Mouse (Mus musculus): ENCODE results near the gene Stat6. TPM values are rescaled to one million over a fixed set of nuclear protein-coding genes. Genes with fewer than 3 reads are reported as not detected.
A peak's percentile ranks its signal among the peaks of the same experiment; 100 is the strongest.

Stat6 gene
- total and polyA plus RNA-seq, 2 experiments = 27.7 to 44.7 TPM

DNA sequence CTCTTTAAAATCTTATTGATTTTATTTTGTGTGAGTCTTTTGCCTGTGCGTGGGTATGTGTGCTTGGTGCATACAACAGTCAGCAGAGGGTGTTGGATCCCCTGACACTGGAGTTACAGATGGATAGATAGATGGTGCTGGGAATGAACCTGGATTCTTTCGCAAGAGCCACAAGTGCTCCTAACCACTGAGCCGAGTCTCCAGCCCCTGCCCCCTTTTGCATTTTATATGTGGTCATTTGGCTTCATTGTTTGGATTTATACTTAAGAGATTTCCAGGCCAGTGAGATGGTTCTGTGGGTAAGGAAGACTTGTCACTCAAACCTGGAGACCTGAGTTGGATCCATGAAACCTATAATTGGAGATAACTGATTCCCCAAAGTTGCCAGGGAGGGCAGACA is 37.1 kb downstream of the Stat6 start:
- H3K4me1 ChIP-seq (ENCODE audit: control insufficient read depth, insufficient read depth, low read length) = peaks cover 7% of the 10 kb centered on the region
- no peak for DNase-seq (ENCODE audit: extremely low read depth, low read depth, low spot score)
- H3K4me3 ChIP-seq (ENCODE audit: insufficient read depth, low read depth, low read length) = no peak overlapping the region
- H3K36me3 ChIP-seq (ENCODE audit: control insufficient read depth, insufficient read depth, low read length) = no peaks in the 10 kb centered on the region
- no peaks in the 10 kb centered on the region for H3K27me3 ChIP-seq (ENCODE audit: control insufficient read depth, insufficient read depth, low read length)
- TF ChIP-seq CTCF (IDR thresholded peaks at IDR 0.05; ENCODE audit: low read depth, low read length) (no peak), POLR2A (IDR thresholded peaks at IDR 0.05; ENCODE audit: extremely low read depth, insufficient read depth, low read length) (no peak)
- no peak overlapping the region for H3K9ac ChIP-seq (ENCODE audit: low read depth, low read length)
- 74% methylated on average over 3 of the region's 3 CpGs for WGBS
- H3K27ac ChIP-seq (replicated peaks; ENCODE audit: insufficient read depth, low read depth, low read length) = no peak overlapping the region
- H3K79me2 ChIP-seq (ENCODE audit: control insufficient read depth, insufficient read depth, low read length) = no peaks in the 10 kb centered on the region; the same call in 1 of the 2 replicates

DNA sequence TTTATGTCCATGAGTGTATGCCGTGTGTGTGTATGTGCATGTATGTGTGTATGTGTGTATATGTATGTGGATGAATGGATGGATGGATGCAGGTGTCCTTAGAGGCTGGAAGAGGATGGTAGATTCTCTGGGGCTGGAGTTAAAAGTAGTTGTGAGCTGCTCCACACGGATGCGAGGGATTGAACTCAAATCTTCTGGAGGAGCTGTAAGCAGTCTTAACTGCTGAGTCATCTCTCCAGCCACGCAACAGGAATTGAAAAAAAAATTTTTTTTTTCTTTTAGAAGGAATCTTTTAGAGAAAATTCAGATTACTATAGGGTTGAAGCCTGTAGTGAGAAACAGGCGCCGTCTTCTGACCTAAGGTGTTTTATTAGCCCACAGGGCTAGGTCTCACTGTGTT is 40.1 kb downstream of the Stat6 start:
- Histone ChIP-seq H3K27me3 (ENCODE audit: control insufficient read depth, insufficient read depth, low read length) (no peaks in the 10 kb centered on the region), H3K4me1 (ENCODE audit: control insufficient read depth, insufficient read depth, low read length) (no peaks in the 10 kb centered on the region), H3K9ac (ENCODE audit: low read depth, low read length) (no peak overlapping the region), H3K79me2 (ENCODE audit: control insufficient read depth, insufficient read depth, low read length) (no peaks in the 10 kb centered on the region; the same call in 1 of the 2 replicates), H3K27ac (replicated peaks; ENCODE audit: insufficient read depth, low read depth, low read length) (no peak overlapping the region), H3K4me3 (ENCODE audit: insufficient read depth, low read depth, low read length) (no peak overlapping the region), H3K36me3 (ENCODE audit: control insufficient read depth, insufficient read depth, low read length) (no peaks in the 10 kb centered on the region)
- DNase-seq (ENCODE audit: extremely low read depth, low read depth, low spot score) = no peak
- WGBS = 86% methylated on average over 6 of the region's 6 CpGs
- no peak for TF ChIP-seq CTCF (IDR thresholded peaks at IDR 0.05; ENCODE audit: low read depth, low read length)

DNA sequence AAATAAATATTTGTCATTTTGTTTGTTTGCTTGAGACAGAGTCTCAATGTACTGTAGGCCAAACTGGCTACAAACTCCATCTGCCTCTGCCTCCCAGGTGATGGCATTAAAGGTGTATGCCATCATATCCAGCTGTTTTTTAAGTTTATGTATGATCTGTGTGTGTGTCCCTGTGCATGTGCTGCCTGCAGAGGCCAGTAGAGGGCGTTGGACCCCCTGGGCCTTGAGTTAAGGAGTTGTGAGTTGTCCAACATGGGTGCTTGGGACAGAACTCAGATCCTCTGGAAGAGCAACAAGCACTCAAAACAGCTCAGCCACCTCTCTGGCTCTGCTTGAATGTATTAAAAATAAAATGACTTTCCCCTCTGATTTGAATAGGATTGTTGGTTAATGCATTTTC is 48.3 kb downstream of the Stat6 start:
- Histone ChIP-seq H3K36me3 (ENCODE audit: control insufficient read depth, insufficient read depth, low read length) (peaks cover 3% of the 10 kb centered on the region), H3K27ac (replicated peaks; ENCODE audit: insufficient read depth, low read depth, low read length) (no peak overlapping the region), H3K27me3 (ENCODE audit: control insufficient read depth, insufficient read depth, low read length) (no peaks in the 10 kb centered on the region), H3K9ac (ENCODE audit: low read depth, low read length) (no peak overlapping the region), H3K4me1 (ENCODE audit: control insufficient read depth, insufficient read depth, low read length) (no peaks in the 10 kb centered on the region), H3K4me3 (ENCODE audit: insufficient read depth, low read depth, low read length) (no peak overlapping the region), H3K79me2 (ENCODE audit: control insufficient read depth, insufficient read depth, low read length) (no peaks in the 10 kb centered on the region)
- DNase-seq (ENCODE audit: extremely low read depth, low read depth, low spot score) = no peak
- WGBS = 37% methylated on average over 1 of the region's 1 CpGs
- TF ChIP-seq POLR2A (IDR thresholded peaks at IDR 0.05; ENCODE audit: extremely low read depth, insufficient read depth, low read length) (no peak), CTCF (IDR thresholded peaks at IDR 0.05; ENCODE audit: low read depth, low read length) (no peak)

DNA sequence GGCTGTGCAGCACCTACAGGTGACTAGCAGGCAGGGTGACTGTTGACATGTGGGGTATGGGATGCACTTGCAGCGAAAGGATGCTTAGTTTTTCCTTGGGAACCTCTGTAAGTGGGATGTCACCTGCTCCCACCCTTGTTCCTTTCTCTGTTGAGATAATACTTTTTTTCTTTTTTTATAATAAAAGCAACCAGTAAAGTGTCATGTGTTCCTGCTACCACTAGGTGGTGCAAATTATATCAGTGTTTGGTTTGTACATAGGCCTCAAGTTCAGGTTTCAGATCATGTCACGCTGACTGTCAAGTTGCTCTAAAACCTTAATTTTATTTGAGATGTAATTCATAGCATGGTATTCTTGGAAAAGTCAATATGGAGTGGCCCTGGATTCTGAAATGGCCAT is 51.9 kb downstream of the Stat6 start:
- WGBS = 41% methylated on average over 2 of the region's 2 CpGs
- DNase-seq (ENCODE audit: extremely low read depth, low read depth, low spot score) = peak; percentile 39
- Histone ChIP-seq H3K27me3 (ENCODE audit: control insufficient read depth, insufficient read depth, low read length) (no peaks in the 10 kb centered on the region), H3K9ac (ENCODE audit: low read depth, low read length) (no peak overlapping the region), H3K36me3 (ENCODE audit: control insufficient read depth, insufficient read depth, low read length) (peaks cover 1% of the 10 kb centered on the region; the same call in 1 of the 2 replicates), H3K79me2 (ENCODE audit: control insufficient read depth, insufficient read depth, low read length) (no peaks in the 10 kb centered on the region), H3K4me3 (ENCODE audit: insufficient read depth, low read depth, low read length) (no peak overlapping the region), H3K27ac (replicated peaks; ENCODE audit: insufficient read depth, low read depth, low read length) (no peak overlapping the region), H3K4me1 (ENCODE audit: control insufficient read depth, insufficient read depth, low read length) (no peaks in the 10 kb centered on the region)
- TF ChIP-seq POLR2A (IDR thresholded peaks at IDR 0.05; ENCODE audit: extremely low read depth, insufficient read depth, low read length) = no peak
- peak; percentile 47 for TF ChIP-seq CTCF (IDR thresholded peaks at IDR 0.05; ENCODE audit: low read depth, low read length)

DNA sequence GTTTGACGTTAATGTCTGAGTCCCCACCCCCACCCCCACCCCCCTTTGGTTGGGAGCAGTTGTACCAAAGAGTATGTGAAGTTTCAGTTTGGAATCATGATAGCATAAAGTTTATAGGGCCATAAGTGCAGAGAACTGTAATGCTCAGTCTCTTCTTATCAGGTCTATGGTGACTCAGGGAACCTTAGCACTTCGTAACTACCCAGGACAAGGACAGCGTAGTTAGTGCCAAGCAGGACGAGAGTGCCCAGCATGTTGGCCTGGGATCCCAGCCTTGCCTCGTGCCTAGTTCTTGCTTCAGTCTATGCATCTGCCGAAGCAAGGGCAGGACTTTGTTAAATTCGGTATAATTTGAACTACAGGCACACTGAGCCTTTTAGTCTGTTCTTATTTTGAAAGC is 53.0 kb downstream of the Stat6 start:
- no peaks in the 10 kb centered on the region for H3K27me3 ChIP-seq (ENCODE audit: control insufficient read depth, insufficient read depth, low read length)
- H3K79me2 ChIP-seq (ENCODE audit: control insufficient read depth, insufficient read depth, low read length) = no peaks in the 10 kb centered on the region
- no peak overlapping the region for H3K9ac ChIP-seq (ENCODE audit: low read depth, low read length)
- WGBS = 95% methylated on average over 7 of the region's 7 CpGs
- no peak overlapping the region for H3K27ac ChIP-seq (replicated peaks; ENCODE audit: insufficient read depth, low read depth, low read length)
- H3K4me3 ChIP-seq (ENCODE audit: insufficient read depth, low read depth, low read length) = no peak overlapping the region
- H3K4me1 ChIP-seq (ENCODE audit: control insufficient read depth, insufficient read depth, low read length) = no peaks in the 10 kb centered on the region
- TF ChIP-seq CTCF (IDR thresholded peaks at IDR 0.05; ENCODE audit: low read depth, low read length) = no peak
- TF ChIP-seq POLR2A (IDR thresholded peaks at IDR 0.05; ENCODE audit: extremely low read depth, insufficient read depth, low read length) = no peak
- peaks cover 1% of the 10 kb centered on the region; the same call in 1 of the 2 replicates for H3K36me3 ChIP-seq (ENCODE audit: control insufficient read depth, insufficient read depth, low read length)
- no peak for DNase-seq (ENCODE audit: extremely low read depth, low read depth, low spot score)

DNA sequence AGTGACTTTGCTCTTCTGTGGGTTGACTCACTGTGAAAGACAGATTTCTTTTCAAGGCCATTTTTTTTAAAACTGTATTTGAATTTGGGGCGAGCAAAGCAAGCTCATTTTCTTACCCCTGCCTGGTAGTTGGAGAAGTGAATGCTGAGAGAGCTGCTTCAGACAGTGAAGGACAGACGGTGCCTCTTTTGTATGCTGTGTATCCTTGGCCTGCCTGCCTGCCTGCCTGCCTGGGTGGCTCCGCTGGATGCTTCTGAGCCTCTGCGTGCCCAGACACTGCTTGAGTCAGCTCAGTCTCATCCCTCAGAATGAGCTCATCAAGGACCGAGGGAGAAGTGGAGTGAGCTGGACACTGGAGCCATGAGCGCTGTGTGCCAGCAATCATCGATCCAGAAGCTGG is 56.2 kb downstream of the Stat6 start:
- TF ChIP-seq POLR2A (IDR thresholded peaks at IDR 0.05; ENCODE audit: extremely low read depth, insufficient read depth, low read length) (no peak), CTCF (IDR thresholded peaks at IDR 0.05; ENCODE audit: low read depth, low read length) (no peak)
- no peaks in the 10 kb centered on the region for H3K27me3 ChIP-seq (ENCODE audit: control insufficient read depth, insufficient read depth, low read length)
- H3K4me1 ChIP-seq (ENCODE audit: control insufficient read depth, insufficient read depth, low read length) = no peaks in the 10 kb centered on the region
- no peak for DNase-seq (ENCODE audit: extremely low read depth, low read depth, low spot score)
- H3K4me3 ChIP-seq (ENCODE audit: insufficient read depth, low read depth, low read length) = no peak overlapping the region
- H3K9ac ChIP-seq (ENCODE audit: low read depth, low read length) = no peak overlapping the region
- H3K27ac ChIP-seq (replicated peaks; ENCODE audit: insufficient read depth, low read depth, low read length) = no peak overlapping the region
- H3K36me3 ChIP-seq (ENCODE audit: control insufficient read depth, insufficient read depth, low read length) = peaks cover 1% of the 10 kb centered on the region; the same call in 1 of the 2 replicates
- H3K79me2 ChIP-seq (ENCODE audit: control insufficient read depth, insufficient read depth, low read length) = no peaks in the 10 kb centered on the region
- 96% methylated on average over 7 of the region's 7 CpGs for WGBS
